Mouse (Mus musculus): ENCODE results near the gene Cabp7. TPM values are rescaled to one million over a fixed set of nuclear protein-coding genes. Genes with fewer than 3 reads are reported as not detected.
A peak's percentile ranks its signal among the peaks of the same experiment; 100 is the strongest.

Cabp7 gene
- polyA plus RNA-seq, 1 experiment = not detected

DNA sequence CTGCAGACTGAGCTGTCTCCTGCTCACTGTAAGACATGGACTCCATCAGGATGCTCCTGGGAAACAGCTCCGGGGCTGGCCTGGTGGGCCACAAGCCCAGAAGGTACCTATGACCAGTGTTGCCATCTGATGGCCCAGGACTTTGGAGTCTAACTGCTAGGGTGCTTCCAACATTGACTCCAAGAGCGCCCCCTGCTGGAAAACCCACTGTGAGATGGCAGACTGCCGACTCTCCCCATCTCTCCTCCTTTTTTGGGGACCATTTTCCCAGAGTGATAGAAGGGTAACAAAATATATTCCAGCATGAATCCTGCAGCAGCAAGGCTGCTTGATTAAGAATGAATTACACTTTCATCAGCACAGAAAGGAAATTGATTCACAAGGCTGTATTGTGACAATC, 26.3 kb upstream of the Cabp7 start:
- no peaks in the 10 kb centered on the region for H3K4me1 ChIP-seq (ENCODE audit: control insufficient read depth, insufficient read depth, low read length)
- no peak overlapping the region for H3K27ac ChIP-seq (ENCODE audit: insufficient read depth, low read depth, low read length)
- H3K4me3 ChIP-seq (ENCODE audit: insufficient read depth, low read depth, low read length) = no peak overlapping the region
- H3K36me3 ChIP-seq (ENCODE audit: control insufficient read depth, insufficient read depth, low read length) = 0 out of 2 replicates have a peak, but pooled peaks cover 2% of the 10 kb centered on the region
- no peaks in the 10 kb centered on the region for H3K27me3 ChIP-seq (replicated peaks; ENCODE audit: control insufficient read depth, insufficient read depth, low read length)
- DNase-seq = peak; percentile 65
- TF ChIP-seq POLR2A (IDR thresholded peaks at IDR 0.05; ENCODE audit: low read depth, low read length) = no peak
- TF ChIP-seq CTCF (conservative IDR thresholded peaks at IDR 0.05; ENCODE audit: insufficient read depth, insufficient read length, low read depth, low read length) = peak; percentile 61
- WGBS = 33% methylated on average over 3 of the region's 3 CpGs

GRCm38 (mm10) chr11:4771756-4772155, 25.2 kb upstream of the Cabp7 start:
- Histone ChIP-seq H3K36me3 (ENCODE audit: control insufficient read depth, insufficient read depth, low read length) (0 out of 2 replicates have a peak, but pooled peaks cover under 1% of the 10 kb centered on the region), H3K4me1 (ENCODE audit: control insufficient read depth, insufficient read depth, low read length) (no peaks in the 10 kb centered on the region), H3K27me3 (replicated peaks; ENCODE audit: control insufficient read depth, insufficient read depth, low read length) (no peaks in the 10 kb centered on the region), H3K4me3 (ENCODE audit: insufficient read depth, low read depth, low read length) (no peak overlapping the region), H3K27ac (ENCODE audit: insufficient read depth, low read depth, low read length) (no peak overlapping the region)
- 76% methylated on average over 7 of the region's 7 CpGs for WGBS
- TF ChIP-seq CTCF (conservative IDR thresholded peaks at IDR 0.05; ENCODE audit: insufficient read depth, insufficient read length, low read depth, low read length) = no peak
- TF ChIP-seq POLR2A (IDR thresholded peaks at IDR 0.05; ENCODE audit: low read depth, low read length) = no peak
- no peak for DNase-seq

DNA sequence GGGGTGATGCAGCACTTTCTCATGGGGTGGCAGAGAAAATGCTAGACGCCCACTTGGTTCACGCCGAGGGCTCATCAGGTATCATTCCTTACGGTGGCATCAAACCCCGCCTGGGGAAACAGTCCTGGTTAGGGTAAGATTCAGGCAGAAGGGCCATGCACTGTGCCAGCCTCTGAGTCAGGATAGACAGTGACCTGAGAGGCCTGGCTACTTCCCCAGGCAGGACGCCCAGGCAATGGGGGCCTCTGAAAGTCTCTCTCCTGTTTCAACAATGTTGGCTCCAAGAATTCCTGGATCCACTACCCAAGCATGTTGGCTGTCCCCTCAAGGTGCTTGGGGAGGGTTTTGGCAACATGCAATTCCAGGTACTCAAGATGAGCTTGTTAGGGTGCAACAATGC, 23.3 kb upstream of the Cabp7 start:
- no peak overlapping the region for H3K27ac ChIP-seq (ENCODE audit: insufficient read depth, low read depth, low read length)
- H3K4me3 ChIP-seq (ENCODE audit: insufficient read depth, low read depth, low read length) = no peak overlapping the region
- no peak for TF ChIP-seq CTCF (conservative IDR thresholded peaks at IDR 0.05; ENCODE audit: insufficient read depth, insufficient read length, low read depth, low read length)
- no peak for TF ChIP-seq POLR2A (IDR thresholded peaks at IDR 0.05; ENCODE audit: low read depth, low read length)
- no peaks in the 10 kb centered on the region for H3K36me3 ChIP-seq (ENCODE audit: control insufficient read depth, insufficient read depth, low read length)
- DNase-seq = no peak
- 91% methylated on average over 6 of the region's 6 CpGs for WGBS
- no peaks in the 10 kb centered on the region for H3K4me1 ChIP-seq (ENCODE audit: control insufficient read depth, insufficient read depth, low read length)
- H3K27me3 ChIP-seq (replicated peaks; ENCODE audit: control insufficient read depth, insufficient read depth, low read length) = no peaks in the 10 kb centered on the region

DNA sequence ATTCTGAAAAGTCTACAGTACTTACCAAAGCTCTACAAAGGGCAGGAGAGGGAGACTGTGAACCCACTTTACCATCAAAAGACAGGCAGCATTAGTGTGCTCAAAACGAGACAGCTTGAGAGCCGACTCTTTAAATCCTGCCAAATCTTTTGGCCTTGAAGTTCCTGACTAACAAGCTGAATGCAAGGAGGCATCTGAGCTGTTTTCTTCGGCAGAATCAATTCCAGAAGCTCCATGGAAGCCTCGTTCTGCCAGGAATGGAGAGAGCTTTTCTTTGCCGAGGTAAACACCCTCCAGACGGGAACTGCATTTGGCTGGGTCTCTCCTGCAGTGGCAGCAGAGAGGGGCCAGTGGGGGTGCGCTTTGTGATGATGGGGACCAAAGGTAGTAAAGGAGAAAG, 22.7 kb upstream of the Cabp7 start:
- no peak for DNase-seq
- TF ChIP-seq POLR2A (IDR thresholded peaks at IDR 0.05; ENCODE audit: low read depth, low read length) = no peak
- TF ChIP-seq CTCF (conservative IDR thresholded peaks at IDR 0.05; ENCODE audit: insufficient read depth, insufficient read length, low read depth, low read length) = no peak
- no peak overlapping the region for H3K4me3 ChIP-seq (ENCODE audit: insufficient read depth, low read depth, low read length)
- WGBS = 79% methylated on average over 7 of the region's 7 CpGs
- H3K4me1 ChIP-seq (ENCODE audit: control insufficient read depth, insufficient read depth, low read length) = no peaks in the 10 kb centered on the region
- no peaks in the 10 kb centered on the region for H3K36me3 ChIP-seq (ENCODE audit: control insufficient read depth, insufficient read depth, low read length)
- no peak overlapping the region for H3K27ac ChIP-seq (ENCODE audit: insufficient read depth, low read depth, low read length)
- H3K27me3 ChIP-seq (replicated peaks; ENCODE audit: control insufficient read depth, insufficient read depth, low read length) = no peaks in the 10 kb centered on the region

- Histone ChIP-seq H3K27me3 (replicated peaks; ENCODE audit: control insufficient read depth, insufficient read depth, low read length) (no peaks in the 10 kb centered on the region), H3K36me3 (ENCODE audit: control insufficient read depth, insufficient read depth, low read length) (no peaks in the 10 kb centered on the region), H3K4me1 (ENCODE audit: control insufficient read depth, insufficient read depth, low read length) (no peaks in the 10 kb centered on the region), H3K4me3 (ENCODE audit: insufficient read depth, low read depth, low read length) (no peak overlapping the region), H3K27ac (ENCODE audit: insufficient read depth, low read depth, low read length) (no peak overlapping the region)
- TF ChIP-seq CTCF (conservative IDR thresholded peaks at IDR 0.05; ENCODE audit: insufficient read depth, insufficient read length, low read depth, low read length) (no peak), POLR2A (IDR thresholded peaks at IDR 0.05; ENCODE audit: low read depth, low read length) (no peak)
- 79% methylated on average over 4 of the region's 4 CpGs for WGBS
- no peak for DNase-seq
These were observed 21.8 kb upstream of the Cabp7 start for GRCm38 (mm10) chr11:4768399-4768798.

- no peaks in the 10 kb centered on the region for H3K4me1 ChIP-seq (ENCODE audit: control insufficient read depth, insufficient read depth, low read length)
- DNase-seq = no peak
- TF ChIP-seq POLR2A (IDR thresholded peaks at IDR 0.05; ENCODE audit: low read depth, low read length) (no peak), CTCF (conservative IDR thresholded peaks at IDR 0.05; ENCODE audit: insufficient read depth, insufficient read length, low read depth, low read length) (no peak)
- H3K27ac ChIP-seq (ENCODE audit: insufficient read depth, low read depth, low read length) = no peak overlapping the region
- no peaks in the 10 kb centered on the region for H3K27me3 ChIP-seq (replicated peaks; ENCODE audit: control insufficient read depth, insufficient read depth, low read length)
- WGBS = 81% methylated on average over 5 of the region's 5 CpGs
- no peak overlapping the region for H3K4me3 ChIP-seq (ENCODE audit: insufficient read depth, low read depth, low read length)
- H3K36me3 ChIP-seq (ENCODE audit: control insufficient read depth, insufficient read depth, low read length) = no peaks in the 10 kb centered on the region
These were observed 17.9 kb upstream of the Cabp7 start for GRCm38 (mm10) chr11:4764476-4764875.

DNA sequence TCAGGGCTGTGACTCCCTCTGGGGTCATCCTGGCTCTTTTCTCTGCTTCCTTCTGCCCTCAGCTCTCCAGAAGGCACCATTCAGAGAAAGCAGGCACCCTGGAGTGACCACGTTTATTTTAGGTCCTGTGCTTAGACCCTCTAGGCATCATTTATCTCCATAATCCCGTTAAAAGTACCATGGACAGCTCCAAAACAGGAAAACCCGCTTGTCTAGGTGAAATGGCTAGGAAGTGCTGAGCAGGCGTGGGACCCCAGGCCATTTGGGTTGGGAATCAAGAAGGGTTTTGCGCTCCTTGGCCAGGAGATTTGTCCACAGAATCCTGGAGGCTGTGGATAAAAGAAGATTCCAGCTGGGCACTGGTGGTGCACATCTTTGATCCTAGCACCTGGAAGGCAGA, 17.1 kb upstream of the Cabp7 start:
- no peak for DNase-seq
- WGBS = 32% methylated on average over 5 of the region's 5 CpGs
- Histone ChIP-seq H3K4me3 (ENCODE audit: insufficient read depth, low read depth, low read length) (no peak overlapping the region), H3K27ac (ENCODE audit: insufficient read depth, low read depth, low read length) (no peak overlapping the region), H3K27me3 (replicated peaks; ENCODE audit: control insufficient read depth, insufficient read depth, low read length) (no peaks in the 10 kb centered on the region), H3K4me1 (ENCODE audit: control insufficient read depth, insufficient read depth, low read length) (no peaks in the 10 kb centered on the region), H3K36me3 (ENCODE audit: control insufficient read depth, insufficient read depth, low read length) (no peaks in the 10 kb centered on the region)
- TF ChIP-seq CTCF (conservative IDR thresholded peaks at IDR 0.05; ENCODE audit: insufficient read depth, insufficient read length, low read depth, low read length) = no peak
- TF ChIP-seq POLR2A (IDR thresholded peaks at IDR 0.05; ENCODE audit: low read depth, low read length) = no peak

- TF ChIP-seq POLR2A (IDR thresholded peaks at IDR 0.05; ENCODE audit: low read depth, low read length) = no peak
- H3K4me1 ChIP-seq (ENCODE audit: control insufficient read depth, insufficient read depth, low read length) = no peaks in the 10 kb centered on the region
- no peaks in the 10 kb centered on the region for H3K36me3 ChIP-seq (ENCODE audit: control insufficient read depth, insufficient read depth, low read length)
- H3K4me3 ChIP-seq (ENCODE audit: insufficient read depth, low read depth, low read length) = no peak overlapping the region
- no peaks in the 10 kb centered on the region for H3K27me3 ChIP-seq (replicated peaks; ENCODE audit: control insufficient read depth, insufficient read depth, low read length)
- H3K27ac ChIP-seq (ENCODE audit: insufficient read depth, low read depth, low read length) = no peak overlapping the region
- no peak for DNase-seq
- WGBS = 47% methylated on average over 2 of the region's 2 CpGs
These were observed 15.9 kb upstream of the Cabp7 start for GRCm38 (mm10) chr11:4762511-4762910.
